Mouse (Mus musculus) right cerebral cortex, adult 2 months (tissue): Measurements from ENCODE around the gene Gm3402.
"Not testable (repeated sequence)": the region's sequence is repeated elsewhere in the genome, so short reads cannot be mapped to it uniquely, and the experiment has no call there.

Experiments
- DNase-seq, 2 experiments: peaks; one replicate each; pipeline ENCODE4 v3.0.0; 2021 to 2022; ENCODE audit warnings: low spot score in 2 of 2

The Gm3402 gene

DNA sequence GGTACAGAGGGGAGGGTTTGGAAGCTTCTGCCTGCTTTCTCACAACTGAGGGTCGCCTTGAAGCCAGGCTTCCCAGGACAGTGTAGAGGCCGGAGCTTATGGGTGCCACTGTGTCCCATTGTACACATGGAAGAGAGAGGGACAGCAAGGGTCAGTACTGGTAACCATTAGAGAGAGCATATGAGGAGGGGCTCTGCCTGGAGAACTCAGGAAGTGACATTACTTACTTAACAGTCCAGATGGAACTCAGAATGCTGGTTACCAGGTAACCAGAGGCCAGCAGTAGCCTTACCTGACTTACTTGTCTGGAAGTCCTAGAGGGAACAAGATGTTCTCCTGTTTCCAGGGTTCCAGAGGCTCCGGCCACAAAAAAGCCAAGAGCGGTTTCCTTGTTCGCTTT lies at the start of gene Gm3402:
Gene Gm3402 (plus strand): TSS at position 301 of the 400 bp plus-strand sequence.
- not testable (repeated sequence) for DNase-seq

DNA sequence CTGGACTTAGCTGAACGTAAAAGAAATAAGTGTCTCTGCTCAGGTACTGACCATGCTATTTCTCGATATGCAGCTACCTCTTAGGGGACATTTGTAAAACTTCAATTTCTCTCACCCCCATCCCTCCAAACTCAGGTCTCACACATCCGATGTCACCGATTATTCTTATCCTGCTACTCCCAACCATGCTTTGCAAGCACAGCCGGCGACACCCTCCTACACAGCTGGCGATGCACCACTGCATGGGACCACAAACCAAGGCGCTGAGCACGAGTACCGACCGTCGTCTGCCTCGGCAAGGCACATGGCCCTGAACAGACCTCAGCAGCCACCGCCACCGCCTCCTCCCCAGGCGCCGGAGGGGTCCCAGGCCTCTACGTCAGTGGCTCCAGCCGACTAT lies 47.3 kb upstream of the Gm3402 start:
- peak in 1 of 2 experiments; percentile 13 for DNase-seq

DNA sequence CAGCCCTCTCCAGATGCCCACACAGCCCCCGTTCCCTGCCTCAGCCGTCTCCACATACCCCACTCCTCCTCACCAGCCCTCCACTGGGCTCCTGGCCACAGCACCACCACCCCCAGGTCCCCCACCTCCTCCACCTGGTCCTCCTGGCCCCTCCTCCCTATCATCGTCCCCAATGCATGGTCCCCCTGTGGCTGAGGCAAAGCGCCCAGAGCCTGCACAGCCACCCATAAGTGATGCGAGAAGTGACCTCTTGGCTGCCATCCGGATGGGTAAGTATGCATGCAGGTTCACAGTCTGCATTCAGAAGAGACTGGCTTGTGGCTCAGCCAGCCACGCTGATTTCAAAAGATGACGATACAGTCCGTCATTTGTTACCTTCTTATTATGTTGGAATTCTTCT lies 45.6 kb upstream of the Gm3402 start:
- no peak for DNase-seq

DNA sequence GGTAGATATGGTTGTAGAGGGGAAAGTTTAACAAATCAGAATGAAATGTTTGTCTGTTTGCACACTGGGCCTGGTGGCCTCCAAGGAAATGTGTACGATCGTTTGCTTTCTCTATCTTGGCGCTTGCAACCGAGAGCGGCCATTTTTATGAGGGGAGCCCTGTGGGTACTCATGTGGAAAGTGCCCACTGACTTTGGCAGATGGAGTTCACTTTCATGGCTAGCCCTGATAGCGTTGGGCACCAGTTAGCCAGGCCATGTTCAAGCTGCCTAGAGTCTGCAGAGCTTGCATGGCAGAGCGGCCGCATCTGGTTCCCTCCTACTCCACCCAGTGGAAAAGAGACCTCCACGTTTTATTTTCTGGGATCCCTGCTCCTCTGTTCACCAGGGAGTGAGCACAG lies 43.1 kb upstream of the Gm3402 start:
- no peak for DNase-seq

DNA sequence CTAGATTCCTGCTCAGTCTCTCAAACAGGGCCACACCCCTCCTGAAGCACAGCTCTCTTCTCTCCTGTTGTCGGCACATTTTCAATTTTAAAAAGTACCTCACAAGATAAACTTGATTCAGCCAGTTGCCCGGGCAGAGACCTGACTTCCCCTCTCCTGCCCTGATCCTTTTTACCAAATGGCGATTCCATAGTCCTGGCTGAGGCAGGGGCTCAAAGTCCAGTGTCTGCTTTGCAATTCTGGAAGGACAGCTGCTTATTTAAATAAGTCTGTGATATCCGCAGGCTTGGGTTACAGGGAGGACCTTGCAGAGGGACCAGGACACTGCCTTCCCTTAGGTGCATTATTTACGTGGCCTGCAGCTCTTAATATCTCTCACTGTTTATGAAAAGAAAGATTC lies 42.6 kb upstream of the Gm3402 start:
- DNase-seq = no peak

DNA sequence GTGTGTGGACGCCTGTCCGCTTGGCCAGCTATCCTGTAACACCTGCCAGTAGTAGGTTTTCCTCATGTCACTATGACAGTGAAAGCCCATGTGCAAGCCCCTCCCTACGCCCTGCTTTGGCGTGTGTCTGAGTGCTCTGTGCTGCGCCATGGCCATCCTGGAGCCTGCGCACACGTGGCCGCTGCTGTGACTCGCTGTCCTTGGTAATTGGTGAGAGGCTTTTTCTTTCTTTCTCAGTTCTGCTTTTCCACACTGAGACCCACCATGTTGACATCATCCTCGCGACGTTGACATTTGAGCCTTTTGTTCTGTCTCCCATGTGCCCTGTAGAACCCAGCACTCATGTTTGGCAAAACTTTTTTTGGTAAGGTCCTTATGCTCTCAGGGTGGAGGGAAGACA lies 42.1 kb upstream of the Gm3402 start:
- DNase-seq = no peak

DNA sequence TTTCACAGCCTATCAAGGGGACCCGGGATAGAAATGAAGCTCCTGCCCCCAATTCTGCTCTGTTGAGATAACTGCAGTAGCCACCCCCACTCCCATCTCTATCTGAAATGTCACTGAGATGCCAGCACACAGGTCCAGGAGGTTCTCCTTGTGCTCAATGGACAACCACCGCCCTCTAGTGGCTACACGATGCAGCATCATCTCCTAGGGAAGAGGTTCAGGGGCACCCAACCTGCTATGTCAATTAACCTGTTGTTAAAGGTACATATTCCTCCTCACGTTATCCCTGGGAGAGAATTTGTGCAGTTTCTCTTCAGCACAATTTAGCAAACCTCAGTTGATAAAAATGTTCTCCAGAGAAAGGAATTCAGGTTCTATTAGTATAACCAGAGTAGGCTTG lies 34.4 kb upstream of the Gm3402 start:
- peak; percentile 56 to 62 for DNase-seq

DNA sequence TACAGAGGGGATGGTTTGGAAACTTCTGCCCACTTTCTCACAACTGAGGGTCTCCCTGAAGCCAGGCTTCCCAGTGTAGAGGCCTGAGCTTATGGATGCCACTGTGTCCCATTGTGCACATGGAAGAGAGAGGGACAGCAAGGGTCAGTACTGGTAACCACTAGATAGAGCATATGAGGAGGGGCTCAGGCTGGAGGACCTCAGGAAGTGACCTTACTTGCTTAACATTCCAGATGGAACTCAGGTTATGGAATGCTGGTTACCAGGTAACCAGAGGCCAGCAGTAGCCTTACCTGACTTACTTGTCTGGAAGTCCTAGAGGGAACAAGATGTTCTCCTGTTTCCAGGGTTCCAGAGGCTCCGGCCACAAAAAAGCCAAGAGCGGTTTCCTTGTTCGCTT lies 32.3 kb upstream of the Gm3402 start, which contains the start of gene Gm6408:
Gene Gm6408 (plus strand): TSS at position 301 of the 400 bp plus-strand sequence.
- DNase-seq = not testable (repeated sequence)

DNA sequence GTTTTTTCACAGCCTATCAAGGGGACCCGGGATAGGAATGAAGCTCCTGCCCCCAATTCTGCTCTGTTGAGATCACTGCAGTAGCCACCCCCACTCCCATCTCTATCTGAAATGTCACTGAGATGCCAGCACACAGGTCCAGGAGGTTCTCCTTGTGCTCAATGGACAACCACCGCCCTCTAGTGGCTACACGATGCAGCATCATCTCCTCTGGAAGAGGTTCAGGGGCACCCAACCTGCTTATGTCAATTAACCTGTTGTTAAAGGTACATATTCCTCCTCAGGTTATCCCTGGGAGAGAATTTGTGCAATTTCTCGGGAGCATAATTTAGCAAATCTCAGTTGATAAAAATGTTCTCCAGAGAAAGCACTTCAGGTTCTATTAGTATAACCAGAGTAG lies 25.0 kb upstream of the Gm3402 start:
- DNase-seq = peak; percentile 35 to 55

DNA sequence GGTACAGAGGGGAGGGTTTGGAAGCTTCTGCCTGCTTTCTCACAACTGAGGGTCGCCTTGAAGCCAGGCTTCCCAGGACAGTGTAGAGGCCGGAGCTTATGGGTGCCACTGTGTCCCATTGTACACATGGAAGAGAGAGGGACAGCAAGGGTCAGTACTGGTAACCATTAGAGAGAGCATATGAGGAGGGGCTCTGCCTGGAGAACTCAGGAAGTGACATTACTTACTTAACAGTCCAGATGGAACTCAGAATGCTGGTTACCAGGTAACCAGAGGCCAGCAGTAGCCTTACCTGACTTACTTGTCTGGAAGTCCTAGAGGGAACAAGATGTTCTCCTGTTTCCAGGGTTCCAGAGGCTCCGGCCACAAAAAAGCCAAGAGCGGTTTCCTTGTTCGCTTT lies 22.9 kb upstream of the Gm3402 start, which contains the start of gene Gm6370:
Gene Gm6370 (plus strand): TSS at position 301 of the 400 bp plus-strand sequence.
- DNase-seq = not testable (repeated sequence)

DNA sequence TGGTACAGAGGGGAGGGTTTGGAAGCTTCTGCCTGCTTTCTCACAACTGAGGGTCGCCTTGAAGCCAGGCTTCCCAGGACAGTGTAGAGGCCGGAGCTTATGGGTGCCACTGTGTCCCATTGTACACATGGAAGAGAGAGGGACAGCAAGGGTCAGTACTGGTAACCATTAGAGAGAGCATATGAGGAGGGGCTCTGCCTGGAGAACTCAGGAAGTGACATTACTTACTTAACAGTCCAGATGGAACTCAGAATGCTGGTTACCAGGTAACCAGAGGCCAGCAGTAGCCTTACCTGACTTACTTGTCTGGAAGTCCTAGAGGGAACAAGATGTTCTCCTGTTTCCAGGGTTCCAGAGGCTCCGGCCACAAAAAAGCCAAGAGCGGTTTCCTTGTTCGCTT lies 11.8 kb upstream of the Gm3402 start, which contains the start of gene 4930449I24Rik:
Gene 4930449I24Rik (plus strand): TSS at position 301 of the 400 bp plus-strand sequence.
- not testable (repeated sequence) for DNase-seq

DNA sequence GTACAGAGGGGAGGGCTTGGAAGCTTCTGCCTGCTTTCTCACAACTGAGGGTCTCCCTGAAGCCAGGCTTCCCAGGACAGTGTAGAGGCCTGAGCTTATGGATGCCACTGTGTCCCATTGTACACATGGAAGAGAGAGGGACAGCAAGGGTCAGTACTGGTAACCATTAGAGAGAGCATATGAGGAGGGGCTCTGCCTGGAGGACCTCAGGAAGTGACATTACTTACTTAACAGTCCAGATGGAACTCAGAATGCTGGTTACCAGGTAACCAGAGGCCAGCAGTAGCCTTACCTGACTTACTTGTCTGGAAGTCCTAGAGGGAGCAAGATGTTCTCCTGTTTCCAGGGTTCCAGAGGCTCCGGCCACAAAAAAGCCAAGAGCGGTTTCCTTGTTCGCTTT lies 11.6 kb downstream of the Gm3402 start, which contains the start of gene Gm3404:
Gene Gm3404 (plus strand): TSS at position 301 of the 400 bp plus-strand sequence.
- DNase-seq = not testable (repeated sequence)

DNA sequence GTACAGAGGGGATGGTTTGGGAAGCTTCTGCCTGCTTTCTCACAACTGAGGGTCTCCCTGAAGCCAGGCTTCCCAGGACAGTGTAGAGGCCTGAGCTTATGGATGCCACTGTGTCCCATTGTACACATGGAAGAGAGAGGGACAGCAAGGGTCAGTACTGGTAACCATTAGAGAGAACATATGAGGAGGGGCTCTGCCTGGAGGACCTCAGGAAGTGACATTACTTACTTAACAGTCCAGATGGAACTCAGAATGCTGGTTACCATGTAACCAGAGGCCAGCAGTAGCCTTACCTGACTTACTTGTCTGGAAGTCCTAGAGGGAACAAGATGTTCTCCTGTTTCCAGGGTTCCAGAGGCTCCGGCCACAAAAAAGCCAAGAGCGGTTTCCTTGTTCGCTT lies 23.4 kb downstream of the Gm3402 start, which contains the start of gene Gm3409:
Gene Gm3409 (plus strand): TSS at position 301 of the 400 bp plus-strand sequence.
- not testable (repeated sequence) for DNase-seq

DNA sequence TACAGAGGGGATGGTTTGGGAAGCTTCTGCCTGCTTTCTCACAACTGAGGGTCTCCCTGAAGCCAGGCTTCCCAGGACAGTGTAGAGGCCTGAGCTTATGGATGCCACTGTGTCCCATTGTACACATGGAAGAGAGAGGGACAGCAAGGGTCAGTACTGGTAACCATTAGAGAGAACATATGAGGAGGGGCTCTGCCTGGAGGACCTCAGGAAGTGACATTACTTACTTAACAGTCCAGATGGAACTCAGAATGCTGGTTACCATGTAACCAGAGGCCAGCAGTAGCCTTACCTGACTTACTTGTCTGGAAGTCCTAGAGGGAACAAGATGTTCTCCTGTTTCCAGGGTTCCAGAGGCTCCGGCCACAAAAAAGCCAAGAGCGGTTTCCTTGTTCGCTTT lies 41.9 kb downstream of the Gm3402 start, which contains the start of gene Gm3415:
Gene Gm3415 (plus strand): TSS at position 301 of the 400 bp plus-strand sequence.
- not testable (repeated sequence) for DNase-seq

DNA sequence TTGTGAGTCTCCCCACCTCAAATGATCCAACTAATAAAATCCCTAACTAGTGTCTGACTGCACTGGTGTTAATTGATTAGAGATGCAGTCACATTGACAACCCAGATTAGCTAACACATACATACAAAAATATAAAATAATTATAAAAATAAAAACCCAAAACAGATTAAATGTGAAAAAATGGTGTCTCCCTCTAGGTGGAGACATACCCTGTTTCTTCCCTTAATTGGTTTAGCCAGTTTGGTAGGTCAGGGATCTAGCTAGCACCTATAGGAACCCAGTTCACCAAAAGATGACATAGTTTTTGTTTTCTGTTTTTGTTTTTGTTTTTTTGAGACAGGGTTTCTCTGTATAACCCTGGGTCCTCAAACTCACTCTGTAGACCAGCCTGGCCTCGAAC lies 50.3 kb downstream of the Gm3402 start:
- DNase-seq = no peak
